Mouse (Mus musculus): ENCODE data around the gene Gnai3.

Gnai3 gene

GRCm38 (mm10) chr3:108111320-108111719 lies 34.6 kb downstream of the Gnai3 start:
- no peak for DNase-seq (ENCODE audit: low spot score)

- no peak for DNase-seq (ENCODE audit: low spot score)
These were observed 40.7 kb downstream of the Gnai3 start for GRCm38 (mm10) chr3:108105281-108105680.

- no peak for DNase-seq (ENCODE audit: low spot score)
These were observed 43.9 kb downstream of the Gnai3 start for GRCm38 (mm10) chr3:108102075-108102474.

GRCm38 (mm10) chr3:108101594-108101993 lies 44.4 kb downstream of the Gnai3 start:
- no peak for DNase-seq (ENCODE audit: low spot score)

GRCm38 (mm10) chr3:108098316-108098715 lies 47.6 kb downstream of the Gnai3 start:
- DNase-seq (ENCODE audit: low spot score), result no peak

GRCm38 (mm10) chr3:108097656-108098055 lies 48.3 kb downstream of the Gnai3 start:
- DNase-seq (ENCODE audit: low spot score), result no peak

GRCm38 (mm10) chr3:108096726-108097125 lies 49.2 kb downstream of the Gnai3 start:
- DNase-seq (ENCODE audit: low spot score), result no peak

GRCm38 (mm10) chr3:108096226-108096625 lies 49.7 kb downstream of the Gnai3 start:
- DNase-seq (ENCODE audit: low spot score), result no peak

GRCm38 (mm10) chr3:108094976-108095760 lies 50.8 kb downstream of the Gnai3 start:
- no peak for DNase-seq (ENCODE audit: low spot score)

- no peak for DNase-seq (ENCODE audit: low spot score)
These were observed 51.8 kb downstream of the Gnai3 start for GRCm38 (mm10) chr3:108094146-108094545.

GRCm38 (mm10) chr3:108093306-108093705 lies 52.6 kb downstream of the Gnai3 start:
- no peak for DNase-seq (ENCODE audit: low spot score)

- no peak for DNase-seq (ENCODE audit: low spot score)
These were observed 53.3 kb downstream of the Gnai3 start, which contains the start of gene Gnat2 for GRCm38 (mm10) chr3:108092536-108093115. TSS of gene Gnat2 (plus strand) at chr3:108092789.

GRCm38 (mm10) chr3:108092030-108092429 lies 53.9 kb downstream of the Gnai3 start:
- no peak for DNase-seq (ENCODE audit: low spot score)

GRCm38 (mm10) chr3:108090561-108090960 lies 55.4 kb downstream of the Gnai3 start:
- no peak for DNase-seq (ENCODE audit: low spot score)

- DNase-seq (ENCODE audit: low spot score), result no peak
These were observed 56.0 kb downstream of the Gnai3 start for GRCm38 (mm10) chr3:108089916-108090315.

GRCm38 (mm10) chr3:108088842-108089380 lies 57.0 kb downstream of the Gnai3 start:
- no peak for DNase-seq (ENCODE audit: low spot score)

GRCm38 (mm10) chr3:108087329-108087728 lies 58.6 kb downstream of the Gnai3 start:
- no peak for DNase-seq (ENCODE audit: low spot score)

GRCm38 (mm10) chr3:108086470-108086979 lies 59.4 kb downstream of the Gnai3 start, which contains the start of gene Ampd2:
TSS of gene Ampd2 (minus strand) at chr3:108086651.
- DNase-seq (ENCODE audit: low spot score), result peak; percentile 78

GRCm38 (mm10) chr3:108085721-108086469 lies 60.1 kb downstream of the Gnai3 start:
- DNase-seq (ENCODE audit: low spot score), result peak; percentile 89

- peak; percentile 94 for DNase-seq (ENCODE audit: low spot score)
These were observed 60.6 kb downstream of the Gnai3 start for GRCm38 (mm10) chr3:108085281-108085720.

GRCm38 (mm10) chr3:108084767-108085270 lies 61.1 kb downstream of the Gnai3 start:
- no peak for DNase-seq (ENCODE audit: low spot score)

- no peak for DNase-seq (ENCODE audit: low spot score)
These were observed 62.0 kb downstream of the Gnai3 start for GRCm38 (mm10) chr3:108083904-108084407.

Measured in lung, postnatal 25 days (tissue).